Mouse (Mus musculus) G1E (cell line): ENCODE measurements around the gene Efs. TPM values are rescaled to one million over a fixed set of nuclear protein-coding genes. Genes with fewer than 3 reads are reported as not detected.

Source experiments
- ATAC-seq: 2 replicates; pipeline ENCODE4 v1.8.0; 2016; ENCODE audit warnings: mild to moderate bottlenecking; ENCODE audit not compliant: insufficient number of reproducible peaks, poor library complexity, low FRiP score, severe bottlenecking; ENCODE audit errors: extremely low read depth
- DNase-seq: peaks from one replicate; pipeline ENCODE4 v3.0.0; 2012; ENCODE audit warnings: low spot score
- H3K27me3 ChIP-seq: 2 replicates; pipeline ENCODE4 v1.6.1; 2012; ENCODE audit warnings: mild to moderate bottlenecking, low read length, inconsistent platforms; ENCODE audit not compliant: insufficient read depth
- H3K36me3 ChIP-seq: replicated peaks from 2 replicates; pipeline ENCODE3; 2012; ENCODE audit warnings: mild to moderate bottlenecking, inconsistent platforms
- H3K4me1 ChIP-seq: 2 replicates; pipeline ENCODE4 v1.6.1; 2012; ENCODE audit warnings: low read depth, low read length, inconsistent platforms, mixed read lengths; ENCODE audit not compliant: insufficient read depth
- H3K4me3 ChIP-seq: 2 replicates; pipeline ENCODE4 v1.5.1; 2012; ENCODE audit warnings: low read depth, mild to moderate bottlenecking, inconsistent platforms, low read length, moderate library complexity, mixed read lengths
- H3K9me3 ChIP-seq: replicated peaks from 2 replicates; pipeline ENCODE4 v1.6.1; 2012; ENCODE audit warnings: inconsistent platforms
- CTCF ChIP-seq: IDR thresholded peaks from 2 replicates; pipeline ENCODE4 v1.5.1; 2012; ENCODE audit warnings: low read depth, low read length, inconsistent platforms, mixed read lengths
- GATA1 ChIP-seq: IDR thresholded peaks from 2 replicates; pipeline ENCODE4 v1.6.1; 2012; ENCODE audit warnings: borderline replicate concordance, low read length, inconsistent platforms, mixed read lengths
- GATA2 ChIP-seq: IDR thresholded peaks from 2 replicates; pipeline ENCODE4 v1.6.1; 2012; ENCODE audit warnings: low read depth, low read length, inconsistent platforms, borderline replicate concordance
- POLR2AphosphoS5 ChIP-seq: IDR thresholded peaks from 2 replicates; pipeline ENCODE4 v1.6.1; 2012; ENCODE audit warnings: low read depth, low read length, inconsistent platforms; ENCODE audit not compliant: insufficient replicate concordance
- TAL1 ChIP-seq: conservative IDR thresholded peaks from 2 replicates; pipeline ENCODE4 v1.6.1; 2012; ENCODE audit warnings: low read depth, low read length, inconsistent platforms, mixed read lengths
- polyA plus RNA-seq: library from polyadenylated mRNA; stranded (reverse); fragments of >175 nt; gene quantifications from 2 replicates; pipeline ENCODE4 v1.2.3, GENCODE M21; 2012
- total RNA-seq, 2 experiments: library from RNA; stranded (forward) in 1 of 2; stranded (reverse) in 1 of 2; fragments of 200-1000 nt in 1 of 2; fragments of >200 nt in 1 of 2; fragmentation: Nextera tagmentation in 1 of 2; gene quantifications; 2 replicates each; pipeline ENCODE4 v1.2.3; 2014 to 2017

Gene Efs
- total and polyA plus RNA-seq, 3 experiments = not detected

GRCm38 (mm10) chr14:54959197-54959596 is 33.3 kb upstream of the Efs start:
- DNase-seq (no peak), ATAC-seq (no peak)
- no peaks in the 10 kb centered on the region for H3K4me1 ChIP-seq
- H3K36me3 ChIP-seq = no peaks in the 10 kb centered on the region
- peaks cover 25% of the 10 kb centered on the region for H3K27me3 ChIP-seq
- no peaks in the 10 kb centered on the region for H3K9me3 ChIP-seq
- TF ChIP-seq POLR2AphosphoS5 (no peak), GATA1 (no peak), CTCF (no peak), GATA2 (no peak), TAL1 (no peak)
- H3K4me3 ChIP-seq = no peak overlapping the region

- Histone ChIP-seq H3K4me3 (no peak overlapping the region), H3K36me3 (no peaks in the 10 kb centered on the region), H3K4me1 (no peaks in the 10 kb centered on the region), H3K9me3 (no peaks in the 10 kb centered on the region), H3K27me3 (peaks cover 20% of the 10 kb centered on the region)
- DNase-seq (no peak), ATAC-seq (no peak)
- TF ChIP-seq GATA2 (no peak), POLR2AphosphoS5 (no peak), CTCF (no peak), TAL1 (no peak), GATA1 (no peak)
Observed at GRCm38 (mm10) chr14:54958503-54958902, 32.6 kb upstream of the Efs start.

GRCm38 (mm10) chr14:54956533-54956932 is 30.6 kb upstream of the Efs start:
- ATAC-seq (no peak), DNase-seq (no peak)
- H3K9me3 ChIP-seq = no peaks in the 10 kb centered on the region
- no peak overlapping the region for H3K4me3 ChIP-seq
- peaks cover 15% of the 10 kb centered on the region for H3K27me3 ChIP-seq
- no peak for TF ChIP-seq CTCF
- no peak for TF ChIP-seq POLR2AphosphoS5
- no peak for TF ChIP-seq GATA1
- no peak for TF ChIP-seq TAL1
- no peak for TF ChIP-seq GATA2
- no peaks in the 10 kb centered on the region for H3K36me3 ChIP-seq
- H3K4me1 ChIP-seq = no peaks in the 10 kb centered on the region

GRCm38 (mm10) chr14:54955481-54955880 is 29.6 kb upstream of the Efs start:
- DNase-seq = no peak
- H3K27me3 ChIP-seq = peaks cover 10% of the 10 kb centered on the region
- H3K4me3 ChIP-seq = no peak overlapping the region
- no peaks in the 10 kb centered on the region for H3K36me3 ChIP-seq
- H3K4me1 ChIP-seq = no peaks in the 10 kb centered on the region
- no peaks in the 10 kb centered on the region for H3K9me3 ChIP-seq
- no peak for TF ChIP-seq GATA1
- ATAC-seq = no peak

- no peak for DNase-seq
- Histone ChIP-seq H3K4me1 (no peaks in the 10 kb centered on the region), H3K36me3 (no peaks in the 10 kb centered on the region), H3K9me3 (no peaks in the 10 kb centered on the region), H3K4me3 (no peak overlapping the region), H3K27me3 (peaks cover 14% of the 10 kb centered on the region)
- TF ChIP-seq GATA2 = no peak
- no peak for TF ChIP-seq TAL1
- TF ChIP-seq POLR2AphosphoS5 = no peak
- TF ChIP-seq CTCF = no peak
- TF ChIP-seq GATA1 = no peak
- ATAC-seq = no peak
Observed at GRCm38 (mm10) chr14:54954474-54954873, 28.5 kb upstream of the Efs start.

- H3K36me3 ChIP-seq = no peaks in the 10 kb centered on the region
- ATAC-seq (no peak), DNase-seq (no peak)
- H3K4me1 ChIP-seq = no peaks in the 10 kb centered on the region
- no peak overlapping the region for H3K4me3 ChIP-seq
- no peaks in the 10 kb centered on the region for H3K9me3 ChIP-seq
- TF ChIP-seq GATA2 = no peak
- no peak for TF ChIP-seq GATA1
- TF ChIP-seq TAL1 = no peak
- TF ChIP-seq CTCF = no peak
- no peak for TF ChIP-seq POLR2AphosphoS5
- peaks cover 14% of the 10 kb centered on the region for H3K27me3 ChIP-seq
Observed at GRCm38 (mm10) chr14:54953664-54954206, 27.8 kb upstream of the Efs start.

- ATAC-seq (no peak), DNase-seq (no peak)
- Histone ChIP-seq H3K36me3 (no peaks in the 10 kb centered on the region), H3K9me3 (no peaks in the 10 kb centered on the region), H3K4me1 (no peaks in the 10 kb centered on the region), H3K27me3 (peaks cover 16% of the 10 kb centered on the region), H3K4me3 (no peak overlapping the region)
- TF ChIP-seq GATA1 (no peak), GATA2 (no peak), CTCF (no peak), POLR2AphosphoS5 (no peak), TAL1 (no peak)
Observed at GRCm38 (mm10) chr14:54951587-54951986, 25.7 kb upstream of the Efs start.
